Mouse (Mus musculus): ENCODE results near the gene Arg2. TPM values are rescaled to one million over a fixed set of nuclear protein-coding genes. Genes with fewer than 3 reads are reported as not detected.

Gene Arg2
- polyA plus RNA-seq, 1 experiment from 2014 or later: 0.08 TPM

DNA sequence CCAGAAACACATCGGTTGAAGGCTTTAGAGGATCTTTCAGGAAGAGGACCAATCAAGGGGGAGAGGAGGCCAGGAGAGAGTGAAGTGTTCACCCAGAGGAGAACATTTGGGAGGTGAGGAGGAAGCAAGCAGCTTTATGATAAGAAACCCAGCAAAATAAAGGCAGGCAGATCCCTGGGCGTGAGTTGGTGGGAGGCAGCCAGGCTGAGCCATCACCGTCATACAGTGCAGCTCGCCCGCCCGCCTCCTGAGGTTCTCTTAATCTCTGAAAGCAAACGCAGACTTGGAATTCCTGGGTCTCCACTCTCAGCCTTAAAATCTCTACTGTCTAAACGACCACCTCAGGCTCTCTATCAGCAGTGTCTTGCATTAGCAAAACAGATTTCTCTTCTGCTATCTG is 4.1 kb downstream of the Arg2 start:
- WGBS (ENCODE audit: insufficient replicate concordance): 17% methylated on average over 8 of the region's 8 CpGs
- Histone ChIP-seq H3K9me3 (replicated peaks) (no peaks in the 10 kb centered on the region), H3K36me3 (no peaks in the 10 kb centered on the region), H3K4me3 (no peak overlapping the region), H3K4me2 (no peak overlapping the region), H3K4me1 (peaks cover 9% of the 10 kb centered on the region), H3K27ac (no peak overlapping the region), H3K9ac (no peak overlapping the region), H3K27me3 (replicated peaks) (peaks cover 60% of the 10 kb centered on the region)
- no peak for ATAC-seq

DNA sequence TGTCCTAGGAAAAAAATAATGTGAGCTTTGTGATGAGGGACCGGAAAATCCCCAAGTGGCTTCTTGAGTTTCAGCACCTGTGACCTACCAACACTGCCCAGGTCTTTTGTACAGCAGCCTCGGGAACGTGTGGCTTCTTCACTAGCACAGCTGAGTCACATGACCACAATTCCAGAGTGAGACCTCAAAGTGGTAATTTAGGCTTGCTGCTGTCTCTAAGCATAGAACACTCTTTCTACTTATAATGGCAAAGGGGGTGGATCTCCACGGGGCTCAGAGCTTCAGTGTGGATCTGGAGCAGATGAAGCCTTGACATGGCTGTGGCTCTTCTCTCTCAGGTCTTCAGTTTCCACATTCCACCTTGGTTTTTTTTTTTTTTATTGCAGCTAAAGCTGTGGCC is 4.5 kb downstream of the Arg2 start:
- Histone ChIP-seq H3K4me2 (no peak overlapping the region), H3K4me3 (no peak overlapping the region), H3K9ac (no peak overlapping the region), H3K36me3 (no peaks in the 10 kb centered on the region), H3K9me3 (replicated peaks) (no peaks in the 10 kb centered on the region), H3K4me1 (peaks cover 9% of the 10 kb centered on the region), H3K27ac (no peak overlapping the region), H3K27me3 (replicated peaks) (peaks cover 56% of the 10 kb centered on the region)
- WGBS (ENCODE audit: insufficient replicate concordance): 34% methylated on average over 4 of the region's 4 CpGs
- no peak for ATAC-seq

DNA sequence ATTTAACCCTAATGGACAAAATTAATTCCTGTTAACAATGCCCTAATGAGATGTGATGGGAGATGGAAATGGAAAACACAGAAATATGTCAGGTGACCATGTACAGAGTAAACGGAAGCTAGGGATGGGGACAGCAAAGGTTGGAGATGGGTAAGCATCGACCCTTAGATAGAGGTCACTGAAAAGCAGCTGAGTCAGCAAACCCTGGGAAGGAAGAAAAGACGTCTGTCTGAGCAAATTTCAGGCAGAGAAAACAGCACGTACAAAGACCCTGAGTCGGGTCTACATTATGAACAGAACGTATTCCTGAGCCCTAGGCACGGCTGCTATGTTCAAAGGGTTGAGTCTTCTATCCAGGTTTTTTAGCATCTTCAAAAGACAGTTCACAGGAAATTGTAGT is 6.4 kb downstream of the Arg2 start:
- no peak overlapping the region for H3K4me3 ChIP-seq
- no peak overlapping the region for H3K9ac ChIP-seq
- no peaks in the 10 kb centered on the region for H3K9me3 ChIP-seq (replicated peaks)
- 58% methylated on average over 7 of the region's 7 CpGs for WGBS (ENCODE audit: insufficient replicate concordance)
- H3K4me1 ChIP-seq: no peaks in the 10 kb centered on the region
- H3K4me2 ChIP-seq: no peak overlapping the region
- no peaks in the 10 kb centered on the region for H3K36me3 ChIP-seq
- no peak for ATAC-seq
- H3K27me3 ChIP-seq (replicated peaks): peaks cover 37% of the 10 kb centered on the region
- H3K27ac ChIP-seq: no peak overlapping the region

DNA sequence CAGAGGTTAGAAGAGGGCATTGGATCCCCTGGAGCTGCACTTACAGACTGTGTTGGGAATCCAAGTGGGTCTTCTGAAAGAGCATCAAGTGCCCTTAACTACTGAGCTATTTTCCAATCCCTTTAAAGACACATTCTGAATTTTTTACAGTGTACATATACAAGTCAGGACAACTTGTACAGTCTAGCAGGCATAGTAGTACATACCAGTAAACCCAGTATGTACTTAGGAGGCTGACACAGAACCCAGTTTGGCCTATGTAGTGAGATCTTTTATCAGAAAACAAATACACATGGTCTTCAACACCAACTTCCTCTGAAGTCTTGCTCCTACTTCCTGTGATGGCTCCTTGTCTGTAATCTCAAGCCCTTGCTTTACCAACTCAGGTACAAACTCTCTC is 8.4 kb downstream of the Arg2 start:
- H3K36me3 ChIP-seq: no peaks in the 10 kb centered on the region
- no peak overlapping the region for H3K9ac ChIP-seq
- H3K4me1 ChIP-seq: no peaks in the 10 kb centered on the region
- H3K27ac ChIP-seq: no peak overlapping the region
- no peak overlapping the region for H3K4me2 ChIP-seq
- H3K4me3 ChIP-seq: no peak overlapping the region
- no peak for ATAC-seq
- H3K27me3 ChIP-seq (replicated peaks): peaks cover 17% of the 10 kb centered on the region
- H3K9me3 ChIP-seq (replicated peaks): no peaks in the 10 kb centered on the region

DNA sequence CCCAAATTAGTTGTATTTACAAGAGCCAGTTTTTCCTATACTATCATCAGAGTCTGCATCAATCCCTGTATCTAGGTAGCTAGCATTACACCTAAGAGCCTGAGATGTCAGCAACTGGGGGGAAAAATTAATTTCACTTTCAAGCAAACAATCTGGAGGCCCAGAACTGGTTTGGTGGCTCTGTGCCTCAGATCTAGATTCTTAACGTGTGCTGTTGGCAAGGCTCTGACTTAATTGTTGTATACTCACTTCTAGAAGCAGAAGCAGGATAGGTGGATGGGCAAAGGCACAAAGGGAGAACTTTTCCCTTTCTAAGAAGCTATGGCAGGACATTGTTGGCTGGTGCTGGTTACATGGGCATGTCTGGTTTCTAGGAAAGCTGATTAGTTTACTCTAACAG is 8.8 kb downstream of the Arg2 start:
- H3K9ac ChIP-seq: no peak overlapping the region
- H3K27ac ChIP-seq: no peak overlapping the region
- peaks cover 14% of the 10 kb centered on the region for H3K27me3 ChIP-seq (replicated peaks)
- 45% methylated on average over 1 of the region's 1 CpGs for WGBS (ENCODE audit: insufficient replicate concordance)
- H3K36me3 ChIP-seq: no peaks in the 10 kb centered on the region
- H3K4me2 ChIP-seq: no peak overlapping the region
- no peaks in the 10 kb centered on the region for H3K9me3 ChIP-seq (replicated peaks)
- no peak overlapping the region for H3K4me3 ChIP-seq
- no peak for ATAC-seq
- H3K4me1 ChIP-seq: no peaks in the 10 kb centered on the region

DNA sequence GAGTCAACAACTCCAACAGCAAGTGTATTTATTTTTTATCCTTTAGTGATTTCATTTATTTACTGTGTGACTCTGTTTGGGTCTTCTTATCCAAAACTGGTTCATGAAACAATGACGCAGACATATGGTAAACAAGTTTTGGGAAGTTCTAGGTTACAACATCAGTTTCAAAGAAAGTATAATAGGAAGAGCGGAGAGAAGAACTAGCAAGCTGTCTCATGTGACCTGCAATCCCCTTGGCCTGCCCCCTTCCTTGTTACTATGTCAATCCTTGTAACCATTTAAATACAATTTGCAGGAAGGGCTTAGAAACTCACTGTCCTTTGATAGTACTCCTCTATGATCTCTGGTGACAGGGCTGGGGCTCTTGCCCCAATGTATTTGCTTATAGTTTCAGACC is 10.2 kb downstream of the Arg2 start:
- Histone ChIP-seq H3K4me3 (no peak overlapping the region), H3K27me3 (replicated peaks) (no peaks in the 10 kb centered on the region; the same call in none of the 2 replicates), H3K4me2 (no peak overlapping the region), H3K4me1 (no peaks in the 10 kb centered on the region), H3K9me3 (replicated peaks) (no peaks in the 10 kb centered on the region), H3K27ac (no peak overlapping the region), H3K9ac (no peak overlapping the region), H3K36me3 (no peaks in the 10 kb centered on the region)
- 70% methylated on average over 2 of the region's 2 CpGs for WGBS (ENCODE audit: insufficient replicate concordance)
- ATAC-seq: no peak

DNA sequence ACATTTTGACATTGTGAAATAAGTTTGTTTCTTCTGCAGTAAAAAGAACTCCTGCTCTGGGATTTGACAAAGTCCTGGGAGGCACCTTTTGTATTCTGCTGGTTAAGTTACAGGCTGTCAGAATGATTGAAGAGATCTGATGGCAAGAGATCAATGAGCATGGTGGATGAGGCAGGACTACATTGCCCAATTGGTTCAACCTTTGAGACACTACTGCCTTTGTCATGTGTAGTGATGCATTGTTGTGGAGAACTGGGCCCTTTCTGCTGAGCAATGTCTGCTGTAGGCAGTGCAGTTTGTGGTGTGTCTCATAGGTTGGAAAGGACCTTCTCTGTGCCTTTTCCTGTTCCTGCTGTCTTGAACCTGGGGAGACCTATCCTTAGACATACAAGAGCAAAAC is 10.8 kb downstream of the Arg2 start:
- Histone ChIP-seq H3K4me2 (no peak overlapping the region), H3K27me3 (replicated peaks) (no peaks in the 10 kb centered on the region; the same call in none of the 2 replicates), H3K4me3 (no peak overlapping the region), H3K9ac (no peak overlapping the region), H3K9me3 (replicated peaks) (no peaks in the 10 kb centered on the region), H3K4me1 (no peaks in the 10 kb centered on the region), H3K27ac (no peak overlapping the region), H3K36me3 (no peaks in the 10 kb centered on the region)
- no peak for ATAC-seq

DNA sequence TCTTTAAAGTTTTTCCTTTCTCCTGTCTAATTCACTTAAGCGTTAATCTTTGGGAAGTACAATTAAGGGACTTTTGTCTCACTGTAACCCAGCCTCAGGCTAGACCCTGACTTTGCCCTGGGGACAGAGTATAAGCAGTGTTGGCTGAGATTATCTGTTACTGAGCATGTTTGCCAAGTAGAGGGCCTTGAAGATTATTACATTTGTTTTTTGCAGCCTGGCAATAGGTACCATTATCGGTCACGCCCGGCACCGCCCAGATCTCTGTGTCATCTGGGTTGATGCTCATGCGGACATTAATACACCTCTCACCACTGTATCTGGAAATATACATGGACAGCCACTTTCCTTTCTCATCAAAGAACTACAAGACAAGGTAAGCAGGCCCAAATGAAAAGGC is 19.1 kb downstream of the Arg2 start:
- WGBS (ENCODE audit: insufficient replicate concordance): 82% methylated on average over 6 of the region's 6 CpGs

DNA sequence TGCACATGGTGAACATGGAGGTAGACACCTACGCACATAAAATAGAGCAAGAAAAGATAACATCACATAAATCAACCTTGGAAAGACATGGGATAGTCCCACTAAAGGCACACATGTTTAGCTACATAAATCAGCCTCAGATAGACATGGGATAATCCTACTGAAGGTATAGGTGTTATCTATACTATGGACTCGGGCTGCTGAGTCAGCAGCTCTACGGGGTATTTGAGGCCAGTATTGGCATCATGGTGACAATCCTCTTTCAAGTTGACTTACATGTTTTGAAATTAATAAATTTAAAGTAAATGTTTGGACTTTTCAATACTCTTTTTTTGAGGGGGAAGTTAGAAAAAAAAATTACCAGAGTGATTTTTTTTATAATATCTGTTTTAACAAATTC is 32.3 kb downstream of the Arg2 start:
- H3K36me3 ChIP-seq: peaks cover 83% of the 10 kb centered on the region
- H3K4me2 ChIP-seq: no peak overlapping the region
- ATAC-seq: no peak
- no peaks in the 10 kb centered on the region for H3K9me3 ChIP-seq (replicated peaks)
- WGBS (ENCODE audit: insufficient replicate concordance): 81% methylated on average over 3 of the region's 3 CpGs
- no peaks in the 10 kb centered on the region for H3K27me3 ChIP-seq (replicated peaks)
- no peaks in the 10 kb centered on the region for H3K4me1 ChIP-seq
- H3K4me3 ChIP-seq: no peak overlapping the region
- H3K9ac ChIP-seq: no peak overlapping the region
- H3K27ac ChIP-seq: no peak overlapping the region

More for the DNA sequence above, 19.1 kb downstream of the Arg2 start:
- Histone ChIP-seq H3K4me1 (no peaks in the 10 kb centered on the region), H3K36me3 (peaks cover 10% of the 10 kb centered on the region), H3K27ac (no peak overlapping the region), H3K9ac (no peak overlapping the region), H3K4me2 (no peak overlapping the region), H3K9me3 (replicated peaks) (no peaks in the 10 kb centered on the region), H3K27me3 (replicated peaks) (no peaks in the 10 kb centered on the region), H3K4me3 (no peak overlapping the region)
- no peak for ATAC-seq

DNA sequence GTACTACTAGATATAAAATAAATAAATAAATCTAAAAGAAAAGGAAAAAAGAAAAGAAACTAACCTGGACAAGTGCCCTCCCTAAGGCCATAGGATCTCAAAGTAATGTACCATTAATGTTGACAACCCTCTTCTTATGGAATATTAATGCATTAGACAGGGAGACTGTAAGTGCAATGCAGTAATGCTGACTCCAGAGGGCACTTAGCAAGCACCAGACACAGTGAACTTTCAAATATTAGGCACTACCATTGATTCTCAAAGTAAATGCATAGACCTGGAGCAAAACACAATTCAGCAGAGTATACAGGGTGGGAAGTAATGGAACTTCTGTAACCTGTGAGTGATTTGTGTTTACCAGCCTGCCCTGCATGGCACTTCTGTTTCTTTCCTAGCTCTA is 38.6 kb downstream of the Arg2 start:
- H3K27me3 ChIP-seq (replicated peaks): no peaks in the 10 kb centered on the region
- no peak overlapping the region for H3K4me3 ChIP-seq
- no peak for ATAC-seq
- peaks cover 22% of the 10 kb centered on the region for H3K4me1 ChIP-seq
- no peak overlapping the region for H3K27ac ChIP-seq
- H3K4me2 ChIP-seq: no peak overlapping the region
- peaks cover 28% of the 10 kb centered on the region for H3K36me3 ChIP-seq
- H3K9ac ChIP-seq: no peak overlapping the region
- H3K9me3 ChIP-seq (replicated peaks): no peaks in the 10 kb centered on the region

DNA sequence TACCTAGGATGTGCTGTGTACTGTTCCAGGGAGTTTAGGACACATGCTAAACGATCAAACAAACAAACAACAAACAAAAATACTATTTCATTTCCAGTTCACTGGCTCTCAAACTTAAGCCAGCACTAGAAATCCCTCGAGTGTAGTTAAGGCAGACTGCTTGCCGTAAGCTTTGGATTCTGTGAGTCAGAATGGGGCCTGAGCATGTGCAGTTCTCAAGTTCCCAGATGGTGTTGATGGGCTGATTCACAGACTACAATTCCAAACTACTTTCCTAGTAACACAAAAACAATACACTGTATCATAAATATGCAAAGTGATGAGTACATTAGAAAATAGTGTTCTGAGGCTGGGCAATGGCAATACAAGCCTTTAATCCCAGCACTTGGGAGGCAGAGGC is 39.8 kb downstream of the Arg2 start:
- Histone ChIP-seq H3K9me3 (replicated peaks) (no peaks in the 10 kb centered on the region), H3K27ac (no peak overlapping the region), H3K27me3 (replicated peaks) (no peaks in the 10 kb centered on the region), H3K4me1 (peaks cover 26% of the 10 kb centered on the region), H3K9ac (no peak overlapping the region), H3K4me3 (no peak overlapping the region), H3K36me3 (peaks cover 27% of the 10 kb centered on the region), H3K4me2 (0 out of 2 replicates have a peak overlapping the region, but pooled peaks have one; percentile 6)
- no peak for ATAC-seq
- 77% methylated on average over 3 of the region's 3 CpGs for WGBS (ENCODE audit: insufficient replicate concordance)

DNA sequence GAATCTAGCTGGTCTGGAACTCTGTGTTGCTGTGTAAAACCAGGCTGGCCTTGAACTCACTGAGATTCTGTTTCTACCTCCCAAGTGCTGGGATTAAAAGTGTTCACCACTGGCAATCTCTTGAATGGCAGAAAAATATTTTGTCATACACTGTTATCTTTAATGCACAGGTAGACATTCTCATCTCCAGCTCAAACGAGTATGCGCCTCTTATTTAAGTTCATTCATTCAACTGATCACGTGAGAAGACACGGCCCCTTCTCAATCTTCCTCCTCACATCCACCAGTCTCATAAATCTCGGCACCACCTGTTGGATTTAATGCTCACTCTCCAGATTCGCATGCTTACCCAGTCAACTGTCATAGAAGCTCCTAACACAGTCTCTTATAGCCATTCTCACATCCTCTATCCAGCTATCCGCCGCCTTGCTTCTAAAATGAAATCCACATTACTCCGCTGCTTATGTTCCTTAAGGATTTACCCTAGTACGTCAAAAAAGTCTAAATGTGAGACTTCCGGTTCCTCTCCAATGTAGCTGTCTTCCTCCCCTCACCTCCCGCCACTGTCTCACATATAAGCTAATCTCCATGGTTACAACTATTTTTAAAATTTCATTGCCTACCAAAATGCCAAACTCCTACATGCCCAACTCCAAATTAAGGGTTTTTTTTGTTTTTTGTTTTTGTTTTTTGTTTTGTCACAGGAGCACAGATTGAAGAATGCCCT is 40.9 kb downstream of the Arg2 start:
- peaks cover 30% of the 10 kb centered on the region for H3K36me3 ChIP-seq
- WGBS (ENCODE audit: insufficient replicate concordance): 34% methylated on average over 12 of the region's 12 CpGs
- peak overlapping the region; percentile 89; the same call in 1 of the 2 replicates for H3K27ac ChIP-seq
- H3K9me3 ChIP-seq (replicated peaks): no peaks in the 10 kb centered on the region
- peak overlapping the region; percentile 94 for H3K4me3 ChIP-seq
- H3K27me3 ChIP-seq (replicated peaks): no peaks in the 10 kb centered on the region
- H3K4me1 ChIP-seq: peaks cover 26% of the 10 kb centered on the region
- H3K4me2 ChIP-seq: peak overlapping the region; percentile 81
- H3K9ac ChIP-seq: peak overlapping the region; percentile 89
- no peak for ATAC-seq

All from liver, embryonic 12.5 days (tissue).